Mouse (Mus musculus) G1E-ER4 (cell line): ENCODE measurements at regions not wholly inside any gene's neighbourhood (a gene's known extent, or its start where the extent isn't known, plus 50 kb on each side); places are given as distances from the start of the nearest gene placed in this dataset.

Source experiments
- GATA1 ChIP-seq: IDR thresholded peaks from one replicate; pipeline ENCODE4 v1.8.0; 2012; ENCODE audit warnings: low read length, inconsistent platforms

DNA sequence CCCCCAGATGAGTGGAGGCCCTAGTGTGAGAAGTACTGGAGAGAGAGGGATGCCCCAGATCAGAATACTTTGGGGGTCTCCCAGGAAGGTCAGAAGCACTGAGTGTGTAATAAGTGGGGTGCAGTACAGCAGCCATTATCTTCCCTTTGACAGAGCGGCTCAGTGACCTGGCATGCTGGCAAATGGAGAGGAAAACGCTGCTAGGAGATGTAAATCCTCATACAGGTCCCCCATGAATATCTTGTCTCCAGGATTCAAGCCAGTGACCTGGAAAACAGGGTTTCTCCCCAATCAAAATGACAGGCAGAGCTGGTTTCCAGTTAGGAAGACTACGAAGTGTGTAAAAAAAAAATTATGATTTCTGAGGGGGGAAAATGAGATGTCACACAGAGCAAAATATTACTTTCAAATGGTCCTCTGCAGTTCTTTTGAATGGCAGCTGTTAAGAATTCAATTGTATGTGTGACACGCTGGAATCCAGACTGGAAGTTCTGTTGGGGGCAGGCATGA, 299.0 kb upstream of the Itga1 start:
- no peak for TF ChIP-seq GATA1

DNA sequence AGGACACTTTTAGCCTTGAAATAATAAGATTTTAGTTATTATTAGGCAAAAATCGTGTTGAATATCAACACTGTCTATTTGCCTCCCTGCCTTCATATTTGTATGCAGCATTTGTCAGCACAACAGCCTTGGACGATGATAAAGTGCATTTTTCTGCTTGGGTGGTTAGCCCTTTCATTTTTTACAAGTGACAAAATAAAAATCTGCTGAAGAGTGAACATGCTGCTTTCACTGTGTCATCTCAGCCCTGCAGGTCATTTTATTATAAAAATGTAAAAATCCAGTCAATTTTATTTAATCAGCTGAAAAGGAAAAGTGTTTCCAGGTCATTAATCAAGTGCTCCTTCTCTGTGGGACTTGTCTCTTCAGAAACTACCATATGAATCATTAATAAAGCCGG, 277.9 kb upstream of the Itga1 start:
- TF ChIP-seq GATA1: no peak

DNA sequence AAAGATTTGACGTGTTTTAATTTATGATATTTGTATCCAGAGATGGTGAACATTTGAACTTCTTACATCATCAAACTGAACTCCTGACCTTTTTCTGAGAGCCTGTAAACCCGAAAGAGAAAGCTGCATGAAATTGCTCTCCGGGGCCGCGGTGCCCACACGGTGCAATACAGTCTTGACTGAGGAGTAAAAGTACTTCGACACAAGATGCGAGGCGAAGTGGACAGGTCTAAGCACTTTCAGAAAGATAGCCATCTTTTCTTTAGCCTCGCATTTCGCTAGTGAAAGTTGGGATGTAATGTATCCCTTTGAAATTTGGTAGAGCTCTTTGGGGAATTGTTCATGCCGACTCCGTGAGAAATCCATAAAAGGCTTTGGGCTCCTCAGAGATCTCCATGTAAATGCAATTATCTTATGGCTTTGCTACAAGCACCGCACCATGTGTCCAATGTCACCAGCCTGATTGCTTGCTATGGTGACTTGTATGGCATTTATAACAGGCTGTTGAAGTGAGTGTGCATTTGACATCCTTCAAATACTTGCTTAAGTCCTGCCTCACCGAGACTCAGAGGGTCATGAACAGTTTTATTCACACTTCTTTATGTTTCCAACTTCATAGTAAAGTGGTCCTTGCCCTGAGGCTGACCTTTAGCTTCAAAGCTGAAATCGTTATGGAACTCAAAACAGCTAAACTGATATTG, 274.6 kb upstream of the Itga1 start:
- TF ChIP-seq GATA1: no peak

DNA sequence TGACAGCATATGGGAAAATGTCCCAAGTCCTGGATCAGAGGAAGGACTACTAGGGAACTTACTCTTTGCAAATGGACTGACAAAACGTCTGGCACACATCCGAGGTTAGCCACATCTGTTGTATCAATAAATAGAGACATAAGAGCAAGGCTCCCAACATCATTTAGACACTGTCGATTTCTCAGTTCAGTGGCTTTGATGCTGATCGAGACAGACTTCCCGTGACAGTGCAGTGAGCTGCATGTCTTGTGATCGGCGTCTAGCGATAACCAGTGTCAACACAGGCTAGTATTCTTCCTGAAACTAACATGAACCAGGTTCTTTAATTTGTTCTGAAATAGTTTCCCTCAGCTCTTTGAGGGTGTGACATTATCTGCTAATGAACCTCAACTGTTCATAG, 259.7 kb upstream of the Itga1 start:
- no peak for TF ChIP-seq GATA1

DNA sequence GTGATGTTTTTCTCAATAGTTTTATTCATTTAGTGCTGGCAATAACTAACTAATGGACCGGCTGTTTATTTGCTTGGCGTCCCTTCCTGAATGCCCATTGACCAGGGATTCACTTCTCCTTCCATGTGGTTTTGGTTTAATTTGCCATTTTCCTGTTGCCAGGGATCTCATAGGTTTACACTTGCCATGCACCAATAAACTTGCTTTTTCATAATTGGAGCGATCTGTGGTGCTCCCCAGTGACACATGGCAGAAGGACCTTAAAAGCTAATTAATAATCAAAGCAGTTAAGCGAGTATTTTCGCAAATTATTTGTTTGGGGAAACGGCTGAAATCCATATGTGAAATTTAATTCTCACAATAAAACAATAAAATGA, 245.2 kb upstream of the Itga1 start:
- TF ChIP-seq GATA1: no peak

DNA sequence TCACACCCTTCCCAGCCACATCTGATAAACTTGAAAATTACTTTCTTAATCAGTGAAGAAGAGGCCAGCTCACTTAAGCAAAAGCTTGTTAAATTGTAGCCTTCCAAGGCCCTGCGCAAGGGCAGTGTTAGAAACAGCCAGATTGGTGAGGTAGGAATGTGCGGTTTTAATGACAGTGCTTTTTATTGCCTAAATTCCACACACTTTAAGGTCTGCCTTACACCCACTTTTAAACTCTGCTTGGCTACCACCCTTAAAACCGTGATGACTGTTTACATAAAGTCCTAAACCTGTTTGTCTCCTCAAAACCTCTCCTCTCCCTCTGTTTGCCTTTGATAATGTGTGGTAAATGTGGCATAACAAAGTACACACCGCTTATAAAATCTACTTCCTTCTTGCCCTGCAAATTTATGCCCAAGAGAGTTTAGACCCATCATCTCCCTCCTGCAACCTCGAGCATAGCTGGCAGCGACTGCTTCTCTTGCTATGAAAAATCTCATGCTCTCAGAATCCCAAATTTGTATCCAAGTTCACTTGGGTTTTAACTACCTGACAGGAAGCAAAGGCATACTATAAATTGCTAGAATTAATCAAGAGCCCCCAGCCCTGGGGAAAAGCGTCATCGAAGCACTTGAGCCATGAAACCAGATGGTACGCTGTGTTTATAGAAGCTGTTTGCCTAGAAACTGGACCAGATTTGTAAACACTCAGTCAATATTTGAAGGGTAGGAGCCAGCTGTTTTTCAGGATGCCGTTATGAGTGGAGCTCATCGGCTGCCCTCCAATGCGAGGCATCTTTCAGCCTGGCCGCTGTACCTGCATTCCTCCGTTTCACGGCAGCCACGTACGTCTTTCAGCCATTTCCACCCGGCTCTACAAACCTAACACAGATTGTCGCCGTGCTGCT, 244.6 kb upstream of the Itga1 start:
- TF ChIP-seq GATA1: no peak

DNA sequence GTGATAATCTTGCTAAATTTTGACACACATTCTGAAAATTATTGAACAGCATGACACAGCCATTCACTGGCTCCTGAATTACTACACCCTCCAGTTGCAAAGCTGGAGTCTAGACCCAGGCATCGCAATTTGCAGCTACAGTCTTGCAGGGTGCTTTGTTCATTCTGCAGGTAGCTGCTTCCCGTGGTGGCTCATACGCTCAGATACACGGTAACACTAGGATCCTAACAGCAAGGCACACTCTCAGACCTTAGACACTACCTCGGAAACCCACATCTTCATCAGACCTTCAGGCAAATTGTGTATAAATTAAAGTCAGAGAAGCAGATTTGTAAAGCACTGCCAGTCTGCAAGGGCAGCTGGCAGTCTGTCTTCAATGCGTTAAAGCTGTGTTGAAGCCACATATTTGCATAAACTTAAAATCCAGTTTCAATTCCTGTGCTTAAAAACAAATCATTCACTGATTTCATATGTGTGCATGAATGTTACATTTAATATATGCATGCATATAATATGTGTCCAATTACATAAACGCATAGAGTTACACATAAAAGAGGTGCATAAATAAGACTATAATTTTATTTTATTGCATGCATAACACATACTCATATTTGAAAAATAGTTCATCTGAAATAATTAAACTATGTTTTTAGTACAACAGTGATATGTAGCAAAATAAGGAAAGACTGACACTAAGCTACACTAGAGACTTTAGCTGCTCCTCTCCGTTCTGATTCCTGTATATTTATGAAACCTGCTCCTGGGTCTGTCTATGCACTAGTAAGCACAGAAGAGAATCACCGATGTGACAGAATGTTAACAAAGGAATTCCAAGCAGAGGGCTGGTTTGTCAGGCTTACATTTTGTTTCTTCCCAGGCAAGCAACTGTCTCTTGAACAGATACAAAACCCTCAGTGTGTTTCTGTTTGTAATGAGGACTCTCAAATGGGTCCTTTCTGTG, 227.5 kb upstream of the Itga1 start:
- TF ChIP-seq GATA1: no peak

DNA sequence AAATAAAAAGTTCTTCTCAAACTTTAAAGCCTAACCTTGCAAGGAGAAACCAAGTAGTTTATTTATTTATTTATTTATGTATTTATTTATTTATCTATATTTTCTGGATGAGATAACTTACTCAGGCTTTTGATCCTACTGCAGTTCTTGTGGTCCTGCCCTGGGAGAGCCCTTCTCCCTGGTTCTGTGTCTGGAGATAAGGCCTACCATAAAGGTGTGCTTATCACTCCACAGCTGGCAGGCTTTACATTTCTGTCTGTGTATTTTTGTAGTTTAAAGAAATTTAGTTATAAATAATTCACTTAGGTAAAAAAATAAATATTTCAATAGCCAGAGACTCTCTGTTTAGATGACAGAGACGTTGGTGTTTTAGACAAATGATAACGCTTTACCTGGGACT, 224.5 kb upstream of the Itga1 start:
- TF ChIP-seq GATA1: no peak

DNA sequence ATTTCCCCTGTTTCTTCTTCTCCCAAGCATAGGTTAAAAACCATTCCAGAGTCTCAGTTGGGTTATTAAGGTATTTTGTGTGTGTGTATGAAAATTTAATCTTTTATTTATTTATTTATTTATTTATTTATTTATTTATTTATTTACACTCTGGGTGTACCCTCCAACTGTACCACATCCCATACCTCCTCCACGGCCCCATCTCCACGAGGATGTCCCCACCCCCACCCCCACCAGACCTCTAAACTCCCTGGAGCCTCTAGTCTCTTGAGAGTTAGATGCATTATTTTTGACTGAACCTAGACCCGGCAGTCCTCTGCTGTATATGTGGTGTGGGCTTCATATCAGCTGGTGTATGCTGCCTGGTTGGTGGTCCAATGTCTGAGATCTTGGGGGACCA, 214.9 kb upstream of the Itga1 start:
- no peak for TF ChIP-seq GATA1

DNA sequence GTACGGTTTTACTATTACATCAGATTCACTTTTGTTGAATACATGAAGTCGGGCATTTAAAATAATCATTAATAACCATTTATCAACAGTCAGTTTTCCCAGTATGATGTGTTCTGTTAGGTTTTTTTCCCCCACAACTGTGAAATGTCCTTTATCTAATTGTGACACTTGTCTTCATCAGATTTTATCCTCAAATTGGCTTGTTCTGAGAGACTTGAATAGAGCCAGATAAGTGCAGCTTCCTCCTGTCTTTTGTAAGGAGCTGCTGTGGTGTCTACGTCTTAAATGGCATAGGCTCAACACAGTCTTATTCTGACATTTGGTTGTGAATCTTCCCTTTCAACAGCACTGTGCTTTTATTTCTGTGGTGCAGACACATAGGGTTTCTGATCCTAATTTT, 206.8 kb upstream of the Itga1 start:
- TF ChIP-seq GATA1: peak; percentile 53

DNA sequence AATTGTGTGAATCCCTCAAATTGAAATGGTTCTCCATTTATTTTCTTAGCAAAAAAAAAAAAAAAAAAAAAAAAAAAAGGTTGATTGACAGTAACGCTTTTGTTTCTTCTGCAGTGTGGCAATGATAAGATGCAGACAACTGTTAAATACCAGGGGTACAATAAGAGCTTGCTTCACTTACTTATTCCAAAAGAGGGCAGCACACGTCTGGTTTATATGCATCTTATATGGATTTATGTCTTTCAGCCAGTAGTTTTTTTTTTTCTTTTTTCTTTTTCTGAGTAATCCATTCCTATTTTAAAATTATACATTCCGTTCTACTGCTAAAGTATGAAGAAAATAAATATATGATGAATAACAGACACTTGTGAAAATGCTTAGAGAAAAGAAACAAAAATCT, 185.6 kb upstream of the Itga1 start:
- TF ChIP-seq GATA1: no peak

DNA sequence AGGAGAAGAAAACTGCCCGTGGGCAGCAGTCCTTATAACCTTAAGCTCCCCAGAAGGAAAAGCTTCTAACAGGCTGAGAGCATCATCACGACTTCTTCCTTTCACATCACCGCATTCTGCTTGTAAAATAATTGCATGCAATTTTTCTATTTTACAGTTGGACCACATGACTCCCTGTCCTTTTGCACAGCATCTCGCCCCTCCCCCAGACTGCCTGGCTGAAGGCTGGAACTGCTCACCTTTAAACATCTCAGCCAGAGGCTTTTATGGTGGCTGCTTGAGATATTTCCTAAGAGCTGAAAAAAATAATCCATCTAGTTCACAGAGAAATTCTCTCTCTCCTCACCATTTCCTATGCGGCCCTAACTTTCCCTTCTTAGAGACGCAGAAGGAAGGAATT, 164.4 kb upstream of the Itga1 start:
- no peak for TF ChIP-seq GATA1

DNA sequence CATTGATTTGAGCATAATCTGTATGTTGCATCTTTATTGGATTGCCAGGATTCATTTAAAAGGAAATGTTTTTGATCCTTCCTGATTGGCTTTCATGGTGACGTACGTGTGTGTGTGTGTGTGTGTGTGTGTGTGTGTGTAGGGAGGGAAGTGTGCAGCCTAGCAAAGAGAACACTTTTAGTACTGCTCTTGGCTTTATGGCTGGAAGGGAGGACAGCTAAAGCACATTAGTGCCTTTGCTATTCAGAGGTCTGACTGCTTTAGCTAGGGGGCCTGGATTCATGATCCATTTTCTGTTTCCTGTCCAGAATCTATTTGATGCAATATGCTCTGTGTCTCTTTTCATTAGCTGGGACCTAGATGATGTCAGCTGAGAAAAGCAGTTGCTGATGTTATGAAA, 155.6 kb upstream of the Itga1 start:
- no peak for TF ChIP-seq GATA1

DNA sequence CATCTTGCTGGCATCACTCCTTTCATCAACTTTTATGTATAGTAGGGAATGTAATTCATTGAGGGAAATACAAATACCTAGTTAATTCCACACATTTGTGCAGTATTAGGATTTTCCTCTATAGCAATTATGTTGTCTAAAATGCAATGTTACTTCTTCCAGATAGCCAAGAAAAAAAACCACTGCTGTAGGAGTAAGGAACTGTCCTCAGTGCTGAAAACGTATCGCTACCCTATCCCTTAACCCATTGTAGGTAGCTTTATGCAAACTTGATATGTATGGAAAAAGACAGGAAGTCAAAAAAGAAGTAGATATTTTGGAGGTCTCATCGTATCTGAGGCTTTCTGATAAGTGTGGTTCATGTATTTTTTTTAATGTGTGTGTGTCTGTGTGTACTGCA, 150.8 kb upstream of the Itga1 start:
- no peak for TF ChIP-seq GATA1

DNA sequence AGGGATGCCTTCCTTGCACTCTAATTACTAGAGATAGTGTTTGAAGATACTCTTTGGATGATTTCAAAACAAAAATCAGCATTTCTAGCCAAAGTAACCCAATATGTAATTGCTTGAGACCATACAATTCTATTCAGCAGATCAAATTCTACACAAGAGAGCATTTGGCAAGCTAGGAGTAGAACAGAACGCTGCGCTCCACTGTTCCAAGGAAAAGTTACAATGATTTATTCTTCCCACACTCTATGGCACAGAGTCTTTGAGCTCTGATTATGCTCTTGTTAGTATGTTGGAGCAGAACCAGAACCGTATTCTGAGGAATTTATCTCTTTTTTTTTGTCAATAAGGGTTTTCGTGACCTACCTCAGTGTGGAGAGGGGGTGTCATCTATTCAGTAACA, 130.2 kb upstream of the Itga1 start:
- TF ChIP-seq GATA1: no peak

DNA sequence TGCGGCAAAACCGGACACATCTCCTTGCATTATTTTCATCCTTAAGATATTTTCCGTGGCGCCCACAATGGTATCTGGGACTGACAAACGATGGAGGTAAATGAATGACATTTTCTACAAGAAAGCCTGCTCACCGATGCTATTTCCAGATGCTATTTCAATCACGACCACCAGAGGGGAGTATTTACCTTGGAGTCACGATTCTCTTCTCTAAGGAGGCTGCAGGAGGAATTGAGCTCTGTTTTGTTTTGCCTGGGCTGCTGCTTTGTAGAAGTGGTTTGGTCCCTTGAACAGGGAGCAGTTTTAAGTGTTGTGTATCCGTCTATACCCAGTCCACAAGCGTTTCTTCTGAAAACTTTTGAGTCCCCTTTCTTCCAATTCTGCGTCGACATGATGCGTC, 128.7 kb upstream of the Itga1 start:
- no peak for TF ChIP-seq GATA1
